Mouse (Mus musculus) liver, embryonic 15.5 days (tissue): ENCODE results near the gene Foxk1. TPM values are rescaled to one million over a fixed set of nuclear protein-coding genes. Genes with fewer than 3 reads are reported as not detected.
A peak's percentile ranks its signal among the peaks of the same experiment; 100 is the strongest.

Experiments
- ATAC-seq: fragments of 200-750 bp; cut with Nextera tagmentation; 2 replicates; pipeline ENCODE4 v1.8.0; 2017; ENCODE audit warnings: moderate number of reproducible peaks, mild to moderate bottlenecking, moderate library complexity; ENCODE audit not compliant: insufficient read depth
- H3K27ac ChIP-seq: fragments of 300-500 bp; sonication (generic); replicated peaks from 2 replicates; pipeline ENCODE4 v1.5.1; 2015; ENCODE audit warnings: mild to moderate bottlenecking, inconsistent platforms
- H3K27me3 ChIP-seq: fragments of 300-500 bp; sonication (generic); 2 replicates; pipeline ENCODE4 v1.6.1; 2015; ENCODE audit warnings: mild to moderate bottlenecking, inconsistent platforms
- H3K36me3 ChIP-seq: fragments of 300-500 bp; sonication (generic); replicated peaks from 2 replicates; pipeline ENCODE4 v1.6.1; 2015; ENCODE audit warnings: moderate library complexity, mild to moderate bottlenecking, inconsistent platforms
- H3K4me1 ChIP-seq: fragments of 300-500 bp; sonication (generic); replicated peaks from 2 replicates; pipeline ENCODE4 v1.6.1; 2015; ENCODE audit warnings: inconsistent platforms
- H3K4me2 ChIP-seq: fragments of 300-500 bp; sonication (generic); 2 replicates; pipeline ENCODE4 v1.6.1; 2015; ENCODE audit warnings: moderate library complexity, mild to moderate bottlenecking, inconsistent platforms
- H3K4me3 ChIP-seq: fragments of 300-500 bp; sonication (generic); replicated peaks from 2 replicates; pipeline ENCODE4 v1.5.1; 2015; ENCODE audit warnings: mild to moderate bottlenecking, inconsistent platforms
- H3K9ac ChIP-seq: fragments of 300-500 bp; sonication (generic); 2 replicates; pipeline ENCODE4 v1.6.1; 2015; ENCODE audit warnings: moderate library complexity, mild to moderate bottlenecking, inconsistent platforms
- H3K9me3 ChIP-seq: fragments of 300-500 bp; sonication (generic); replicated peaks from 2 replicates; pipeline ENCODE4 v1.6.1; 2016; ENCODE audit warnings: inconsistent platforms
- WGBS: fragments of 180-500 bp; shearing (Covaris S2); methylation state at CpG from one replicate; pipeline ENCODE4 v1.1.7; 2015; ENCODE audit warnings: mixed read lengths; ENCODE audit not compliant: insufficient replicate concordance; 5-methylcytosine and 5-hydroxymethylcytosine counted together
- polyA plus RNA-seq: library from polyadenylated mRNA; unstranded; fragments of >200 nt; fragmentation: Nextera tagmentation; extraction: Ambion mirVana; gene quantifications from 2 replicates; pipeline ENCODE4 v1.2.1, GENCODE M21; 2015

Foxk1 gene
- polyA plus RNA-seq, 1 experiment from 2014 or later, result 2.0 TPM

GRCm38 (mm10) chr5:142387716-142388115 lies 13.6 kb upstream of the Foxk1 start:
- Histone ChIP-seq H3K4me3 (no peak overlapping the region), H3K4me2 (no peak overlapping the region), H3K9ac (no peak overlapping the region), H3K9me3 (no peaks in the 10 kb centered on the region), H3K27me3 (no peaks in the 10 kb centered on the region), H3K36me3 (no peaks in the 10 kb centered on the region), H3K4me1 (peaks cover 4% of the 10 kb centered on the region; the same call in 1 of the 2 replicates), H3K27ac (no peak overlapping the region)
- ATAC-seq, result no peak
- WGBS, result 60% methylated on average over 4 of the region's 4 CpGs

- Histone ChIP-seq H3K4me2 (no peak overlapping the region), H3K4me1 (no peaks in the 10 kb centered on the region), H3K9ac (no peak overlapping the region), H3K4me3 (no peak overlapping the region), H3K27me3 (no peaks in the 10 kb centered on the region), H3K36me3 (no peaks in the 10 kb centered on the region), H3K27ac (no peak overlapping the region; the same call in 1 of the 2 replicates), H3K9me3 (0 out of 2 replicates have a peak, but pooled peaks cover 2% of the 10 kb centered on the region)
- ATAC-seq, result no peak
- WGBS, result 61% methylated on average over 5 of the region's 5 CpGs
Measured at GRCm38 (mm10) chr5:142391691-142392090, 9.6 kb upstream of the Foxk1 start.

GRCm38 (mm10) chr5:142394602-142395252 lies 6.6 kb upstream of the Foxk1 start:
- Histone ChIP-seq H3K4me1 (no peaks in the 10 kb centered on the region), H3K4me3 (no peak overlapping the region), H3K27ac (no peak overlapping the region), H3K9ac (no peak overlapping the region), H3K4me2 (no peak overlapping the region), H3K36me3 (no peaks in the 10 kb centered on the region), H3K9me3 (0 out of 2 replicates have a peak, but pooled peaks cover 2% of the 10 kb centered on the region), H3K27me3 (no peaks in the 10 kb centered on the region)
- 74% methylated on average over 6 of the region's 6 CpGs for WGBS
- no peak for ATAC-seq

- Histone ChIP-seq H3K4me3 (no peak overlapping the region), H3K27me3 (no peaks in the 10 kb centered on the region), H3K4me1 (peaks cover 10% of the 10 kb centered on the region), H3K9ac (no peak overlapping the region), H3K4me2 (no peak overlapping the region), H3K9me3 (0 out of 2 replicates have a peak, but pooled peaks cover 2% of the 10 kb centered on the region), H3K27ac (no peak overlapping the region), H3K36me3 (no peaks in the 10 kb centered on the region)
- no peak for ATAC-seq
- 56% methylated on average over 5 of the region's 5 CpGs for WGBS
Measured at GRCm38 (mm10) chr5:142395909-142396308, 5.4 kb upstream of the Foxk1 start.

GRCm38 (mm10) chr5:142400181-142400883 lies 965 bp upstream of the Foxk1 start:
- H3K9ac ChIP-seq, result peak overlapping the region; percentile 94; the same call in 1 of the 2 replicates
- no peak for ATAC-seq
- 0 out of 2 replicates have a peak, but pooled peaks cover 5% of the 10 kb centered on the region for H3K36me3 ChIP-seq
- no peaks in the 10 kb centered on the region for H3K27me3 ChIP-seq
- H3K27ac ChIP-seq, result peak overlapping the region; percentile 84
- H3K9me3 ChIP-seq, result no peaks in the 10 kb centered on the region
- H3K4me1 ChIP-seq, result peaks cover 47% of the 10 kb centered on the region
- H3K4me2 ChIP-seq, result peak overlapping the region; percentile 95
- 14% methylated on average over 17 of the region's 17 CpGs for WGBS
- H3K4me3 ChIP-seq, result peak overlapping the region; percentile 93

- peak overlapping the region; percentile 93 for H3K4me3 ChIP-seq
- 1% methylated on average over 66 of the region's 67 CpGs for WGBS
- peaks cover 63% of the 10 kb centered on the region for H3K4me1 ChIP-seq
- H3K27me3 ChIP-seq, result no peaks in the 10 kb centered on the region
- peak overlapping the region; percentile 94 for H3K9ac ChIP-seq
- peak overlapping the region; percentile 95 for H3K4me2 ChIP-seq
- ATAC-seq, result peak; percentile 41
- 0 out of 2 replicates have a peak, but pooled peaks cover 13% of the 10 kb centered on the region for H3K36me3 ChIP-seq
- peak overlapping the region; percentile 84 for H3K27ac ChIP-seq
- H3K9me3 ChIP-seq, result no peaks in the 10 kb centered on the region
Measured at GRCm38 (mm10) chr5:142401641-142402625, 636 bp downstream of the Foxk1 start.

GRCm38 (mm10) chr5:142403694-142404093 lies 2.4 kb downstream of the Foxk1 start:
- H3K27ac ChIP-seq, result no peak overlapping the region
- H3K36me3 ChIP-seq, result peaks cover 19% of the 10 kb centered on the region; the same call in 1 of the 2 replicates
- 61% methylated on average over 3 of the region's 3 CpGs for WGBS
- H3K9ac ChIP-seq, result no peak overlapping the region; the same call in 1 of the 2 replicates
- peak overlapping the region; percentile 95 for H3K4me2 ChIP-seq
- H3K27me3 ChIP-seq, result no peaks in the 10 kb centered on the region
- ATAC-seq, result no peak
- no peaks in the 10 kb centered on the region for H3K9me3 ChIP-seq
- H3K4me1 ChIP-seq, result peaks cover 80% of the 10 kb centered on the region
- H3K4me3 ChIP-seq, result no peak overlapping the region

GRCm38 (mm10) chr5:142404307-142404706 lies 3.0 kb downstream of the Foxk1 start:
- H3K4me3 ChIP-seq, result no peak overlapping the region
- no peaks in the 10 kb centered on the region for H3K9me3 ChIP-seq
- no peak overlapping the region for H3K9ac ChIP-seq
- peaks cover 80% of the 10 kb centered on the region for H3K4me1 ChIP-seq
- no peaks in the 10 kb centered on the region for H3K27me3 ChIP-seq
- H3K4me2 ChIP-seq, result no peak overlapping the region; the same call in 1 of the 2 replicates
- WGBS, result 65% methylated on average over 1 of the region's 1 CpGs
- ATAC-seq, result no peak
- peaks cover 19% of the 10 kb centered on the region; the same call in 1 of the 2 replicates for H3K36me3 ChIP-seq
- no peak overlapping the region for H3K27ac ChIP-seq

- Histone ChIP-seq H3K4me1 (peaks cover 81% of the 10 kb centered on the region), H3K4me3 (no peak overlapping the region), H3K27me3 (no peaks in the 10 kb centered on the region), H3K4me2 (peak overlapping the region; percentile 6; the same call in 1 of the 2 replicates), H3K36me3 (peaks cover 19% of the 10 kb centered on the region; the same call in 1 of the 2 replicates), H3K9ac (no peak overlapping the region), H3K27ac (no peak overlapping the region), H3K9me3 (no peaks in the 10 kb centered on the region)
- ATAC-seq, result no peak
- WGBS, result 61% methylated on average over 6 of the region's 6 CpGs
Measured at GRCm38 (mm10) chr5:142405426-142405825, 4.1 kb downstream of the Foxk1 start.

GRCm38 (mm10) chr5:142406401-142406800 lies 5.1 kb downstream of the Foxk1 start:
- WGBS, result 56% methylated on average over 7 of the region's 7 CpGs
- Histone ChIP-seq H3K9me3 (no peaks in the 10 kb centered on the region), H3K36me3 (peaks cover 19% of the 10 kb centered on the region; the same call in 1 of the 2 replicates), H3K27me3 (no peaks in the 10 kb centered on the region), H3K9ac (no peak overlapping the region), H3K4me2 (no peak overlapping the region), H3K4me3 (no peak overlapping the region), H3K27ac (no peak overlapping the region), H3K4me1 (peaks cover 73% of the 10 kb centered on the region)
- no peak for ATAC-seq
